Mouse (Mus musculus) effector memory CD4-positive, alpha-beta T cell, adult 5 months (primary cell): ENCODE measurements around the gene Plppr5. TPM values are rescaled to one million over a fixed set of nuclear protein-coding genes. Genes with fewer than 3 reads are reported as not detected.

Source experiments
- polyA plus RNA-seq: library from polyadenylated mRNA; unstranded; fragments of 100-300 nt; shearing (Covaris generic); gene quantifications from one replicate; pipeline ENCODE4 v1.2.1, GENCODE M21; 2017

The Plppr5 gene
- polyA plus RNA-seq = not detected

DNA sequence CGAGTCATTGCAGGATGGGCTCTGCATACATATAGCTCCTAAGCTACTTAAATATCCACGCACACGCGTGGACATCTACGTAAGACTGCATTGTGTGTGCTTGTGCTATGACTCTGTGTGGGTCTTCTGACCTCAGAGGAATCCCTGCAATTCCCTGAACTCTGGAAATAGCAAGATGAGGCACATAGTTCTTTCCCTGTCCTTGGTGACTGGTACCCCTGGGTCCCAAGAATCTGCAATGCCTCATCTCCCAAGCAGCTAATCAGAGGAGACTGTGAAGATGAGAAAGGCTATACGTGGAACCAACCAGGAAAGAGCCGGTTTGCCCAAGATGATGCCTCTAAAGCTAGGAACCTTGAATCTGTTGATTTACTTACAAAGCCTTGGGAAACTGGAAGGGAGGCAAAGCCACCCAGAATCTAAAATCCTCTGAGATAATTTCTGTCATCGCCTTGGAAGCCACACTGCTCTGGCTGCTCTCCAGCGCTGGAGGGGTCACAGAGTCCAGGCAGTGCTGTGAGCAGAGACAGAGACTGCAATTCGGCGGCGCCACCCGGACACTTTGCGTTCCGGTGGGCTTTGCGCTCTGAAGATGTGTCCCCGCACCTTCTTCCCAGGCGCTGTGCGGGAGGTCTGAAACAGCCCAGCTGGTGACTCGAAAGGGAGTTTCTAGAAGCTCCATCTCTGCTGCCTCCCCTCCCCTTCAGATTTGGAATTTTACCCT lies at the start of gene Plppr5:
Plppr5 (plus strand) TSS at position 308 of the 724 bp plus-strand sequence.

Other genes with a start within 250 kb of the Plppr5 start
- not detected for gene Plppr4, start 214.0 kb upstream of the Plppr5 start, polyA plus RNA-seq